Mouse (Mus musculus) urinary bladder, postnatal 25 days (tissue): ENCODE measurements around the gene Tax1bp1.

Experiments used
- DNase-seq: peaks from one replicate; pipeline ENCODE4 v3.0.0; 2022; ENCODE audit warnings: low spot score

Gene Tax1bp1

GRCm38 (mm10) chr6:52796691-52797090 is 83.2 kb downstream of the Tax1bp1 start:
- no peak for DNase-seq

DNA sequence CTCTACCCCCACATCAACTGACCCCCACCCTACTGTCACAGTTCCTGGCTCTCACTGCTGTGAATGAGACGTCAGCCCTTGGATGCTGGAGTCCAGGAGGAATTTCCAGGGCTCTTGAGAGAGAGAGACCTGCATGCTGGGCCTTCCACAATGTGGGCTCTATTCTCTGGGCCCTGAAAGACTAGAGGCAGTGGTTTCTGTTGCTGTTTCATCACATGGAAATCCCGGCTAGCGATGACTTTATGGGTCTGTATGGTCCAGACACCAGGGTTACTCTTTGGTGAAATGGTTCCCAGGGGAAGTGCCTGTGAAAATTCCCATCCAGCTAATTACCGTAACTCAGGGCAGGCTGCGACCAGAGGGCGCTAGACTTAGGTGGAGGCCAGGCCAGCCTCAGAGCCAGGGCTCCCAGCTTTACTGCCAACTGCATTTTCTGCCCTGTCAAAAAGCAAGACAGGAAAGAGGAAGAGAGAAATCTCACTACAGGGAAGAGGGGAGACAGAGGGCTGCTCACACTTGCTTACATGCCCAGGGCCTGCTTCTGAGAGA is 83.8 kb downstream of the Tax1bp1 start:
- DNase-seq = no peak

GRCm38 (mm10) chr6:52802181-52802580 is 88.7 kb downstream of the Tax1bp1 start:
- DNase-seq = no peak

DNA sequence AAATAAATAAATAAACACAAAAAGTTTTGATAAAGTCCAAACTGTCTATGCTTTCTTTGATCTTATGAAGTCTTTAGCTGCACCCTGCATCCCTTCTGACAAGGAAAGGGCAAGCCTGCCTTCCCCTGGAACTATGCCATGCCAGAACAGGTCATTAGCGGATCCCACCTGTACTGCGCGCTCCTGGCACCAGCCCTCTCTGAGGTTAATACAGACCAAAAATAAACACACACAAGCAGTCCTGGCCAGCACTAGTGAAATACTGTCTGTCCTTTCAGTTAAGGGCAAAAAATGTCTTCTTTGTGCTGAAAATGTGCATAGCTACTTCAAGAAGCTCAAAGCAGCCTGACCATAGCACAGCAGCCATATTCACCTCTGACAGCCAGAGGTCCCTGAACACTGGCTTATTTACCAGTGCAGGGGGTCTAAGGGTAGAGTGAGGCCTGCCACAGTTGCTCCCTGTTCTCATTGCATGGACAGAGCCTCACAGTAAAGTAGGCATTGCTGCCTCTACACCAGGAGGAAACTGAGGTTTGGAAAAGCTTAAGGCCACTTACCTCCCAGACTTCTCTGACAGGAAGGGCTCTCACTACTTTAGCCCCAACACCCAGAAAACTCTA is 91.8 kb downstream of the Tax1bp1 start:
- no peak for DNase-seq
